Mouse (Mus musculus) G1E-ER4 (cell line): ENCODE data around the gene Fpgs. TPM values are rescaled to one million over a fixed set of nuclear protein-coding genes. Genes with fewer than 3 reads are reported as not detected.

Source experiments
- GATA1 ChIP-seq: IDR thresholded peaks from one replicate; pipeline ENCODE4 v1.8.0; 2012; ENCODE audit warnings: low read length, inconsistent platforms
- polyA plus RNA-seq: library from polyadenylated mRNA; stranded (reverse); fragments of >175 nt; gene quantifications from 2 replicates; pipeline ENCODE4 v1.2.3, GENCODE M21; 2012

Fpgs gene
- polyA plus RNA-seq, 1 experiment, result 172 TPM

DNA sequence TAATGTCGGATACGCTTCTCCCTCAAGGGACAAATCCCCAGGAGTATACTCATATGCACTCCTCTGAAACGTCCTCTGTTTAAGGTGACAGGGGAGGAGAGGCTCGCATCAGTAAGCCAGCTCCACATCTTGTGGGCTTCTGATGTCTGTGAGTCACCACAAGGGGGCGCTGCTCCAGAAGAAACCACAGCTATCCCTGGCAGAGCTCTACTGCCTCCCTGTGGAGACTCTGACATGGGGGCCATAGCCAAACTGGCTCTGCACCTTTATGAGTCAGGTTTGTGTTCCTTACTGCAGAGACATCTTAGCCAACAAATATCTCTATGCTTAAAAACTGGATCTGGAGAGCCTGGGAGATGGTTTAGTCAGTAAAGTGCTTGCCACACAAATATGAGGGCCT is 14.5 kb downstream of the Fpgs start:
- TF ChIP-seq GATA1, result no peak

GRCm38 (mm10) chr2:32687562-32687961 is 16.4 kb downstream of the Fpgs start:
- no peak for TF ChIP-seq GATA1

- TF ChIP-seq GATA1, result no peak
Measured at GRCm38 (mm10) chr2:32686640-32687039, 17.3 kb downstream of the Fpgs start.

DNA sequence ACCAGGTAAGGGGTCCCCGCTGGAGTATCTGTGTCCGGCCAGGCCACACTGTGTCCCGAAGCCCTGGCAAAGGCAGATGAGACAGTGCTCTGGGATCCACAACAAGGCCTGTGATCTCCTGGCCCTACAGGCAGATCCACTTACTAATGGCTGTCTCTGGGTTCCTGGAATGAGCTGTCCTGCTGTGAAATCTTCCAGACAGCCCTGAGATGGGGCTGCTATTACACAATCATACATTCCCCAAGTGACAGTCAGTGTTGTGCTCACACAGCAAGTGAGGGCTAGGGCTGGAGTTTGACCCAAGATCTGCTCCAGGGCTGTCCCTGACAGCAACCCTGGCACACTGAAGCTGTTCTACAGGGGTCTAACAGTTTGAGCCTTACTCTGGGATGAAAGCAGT is 18.1 kb downstream of the Fpgs start:
- TF ChIP-seq GATA1, result no peak

- no peak for TF ChIP-seq GATA1
Measured at GRCm38 (mm10) chr2:32684681-32685428, 19.1 kb downstream of the Fpgs start.

DNA sequence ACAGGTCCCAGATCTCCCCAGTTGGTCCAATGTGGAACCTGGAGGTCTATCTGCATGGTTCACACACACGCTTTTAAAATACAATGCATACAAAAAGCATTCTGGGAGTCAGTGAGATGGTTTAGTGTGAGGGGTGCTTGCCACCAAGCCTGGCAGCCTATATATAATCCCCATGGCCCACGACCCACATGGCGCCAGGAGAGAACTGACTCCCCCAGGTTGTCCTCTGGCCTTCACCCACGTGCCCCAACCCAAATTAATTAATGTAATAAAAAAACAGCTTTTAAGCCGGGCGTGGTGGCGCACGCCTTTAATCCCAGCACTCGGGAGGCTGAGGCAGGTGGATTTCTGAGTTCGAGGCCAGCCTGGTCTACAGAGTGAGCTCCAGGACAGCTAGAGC is 20.2 kb downstream of the Fpgs start:
- TF ChIP-seq GATA1, result no peak

GRCm38 (mm10) chr2:32682721-32683417 is 21.1 kb downstream of the Fpgs start:
- no peak for TF ChIP-seq GATA1

DNA sequence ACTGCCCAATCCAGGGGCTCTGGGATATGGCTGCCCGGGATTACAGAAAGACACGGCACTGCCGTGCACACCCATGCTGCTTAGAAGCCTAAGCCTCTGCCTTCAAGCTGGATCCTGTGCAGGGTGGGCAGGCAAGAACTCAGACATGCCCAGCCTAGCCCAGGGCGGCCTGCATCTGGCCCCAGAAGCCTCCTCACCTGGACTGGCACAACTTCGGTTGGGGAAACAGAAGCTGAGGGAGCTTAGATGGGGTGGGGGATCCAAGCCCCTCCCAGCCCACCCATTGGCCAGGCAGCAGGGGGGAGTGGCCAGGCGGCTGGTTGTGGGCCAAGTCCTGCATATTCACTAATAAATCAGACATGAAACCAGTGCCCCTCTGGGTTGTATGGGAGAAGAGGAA is 22.2 kb downstream of the Fpgs start:
- no peak for TF ChIP-seq GATA1

GRCm38 (mm10) chr2:32680961-32681650 is 22.8 kb downstream of the Fpgs start:
- no peak for TF ChIP-seq GATA1

- TF ChIP-seq GATA1, result no peak
Measured at GRCm38 (mm10) chr2:32680051-32680451, 23.9 kb downstream of the Fpgs start.

DNA sequence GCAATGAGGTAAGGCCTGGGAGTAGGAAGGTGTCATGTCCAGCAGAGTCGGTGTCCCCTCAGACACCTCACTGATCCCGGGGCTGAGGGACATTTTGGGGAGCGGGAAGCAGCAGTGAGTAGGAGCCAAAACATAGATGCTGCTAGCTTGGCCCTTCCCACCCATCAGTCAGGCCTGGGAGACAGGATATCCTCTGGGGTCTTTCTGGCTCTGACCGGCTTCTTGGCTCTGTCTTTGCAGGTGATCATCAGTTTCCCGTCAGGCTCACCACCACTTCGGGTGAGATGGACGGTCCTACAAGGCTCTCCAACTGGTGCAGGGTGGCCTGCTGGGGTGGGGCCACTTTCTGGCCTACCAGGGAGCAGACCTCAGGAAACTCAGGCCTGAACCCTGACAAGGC is 26.3 kb downstream of the Fpgs start:
- TF ChIP-seq GATA1, result no peak

DNA sequence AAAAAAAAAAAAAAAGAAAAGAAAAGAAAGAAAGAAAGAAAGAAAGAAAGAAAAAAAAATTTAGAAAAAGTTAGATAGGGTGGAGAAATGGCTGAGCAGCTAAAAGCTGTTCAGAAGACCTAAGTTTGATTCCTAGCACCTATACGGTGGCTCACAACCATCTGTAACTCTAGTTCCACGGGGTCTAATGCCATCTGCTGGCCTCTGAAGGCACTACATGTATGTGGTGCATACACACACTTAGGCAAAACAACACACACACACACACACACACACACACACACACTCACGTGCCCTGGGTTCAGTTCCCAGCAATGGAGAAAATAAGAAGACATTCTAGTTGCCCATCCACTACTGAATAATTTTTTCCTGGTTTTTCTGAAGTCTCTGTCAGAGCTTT is 27.1 kb downstream of the Fpgs start:
- TF ChIP-seq GATA1, result no peak

DNA sequence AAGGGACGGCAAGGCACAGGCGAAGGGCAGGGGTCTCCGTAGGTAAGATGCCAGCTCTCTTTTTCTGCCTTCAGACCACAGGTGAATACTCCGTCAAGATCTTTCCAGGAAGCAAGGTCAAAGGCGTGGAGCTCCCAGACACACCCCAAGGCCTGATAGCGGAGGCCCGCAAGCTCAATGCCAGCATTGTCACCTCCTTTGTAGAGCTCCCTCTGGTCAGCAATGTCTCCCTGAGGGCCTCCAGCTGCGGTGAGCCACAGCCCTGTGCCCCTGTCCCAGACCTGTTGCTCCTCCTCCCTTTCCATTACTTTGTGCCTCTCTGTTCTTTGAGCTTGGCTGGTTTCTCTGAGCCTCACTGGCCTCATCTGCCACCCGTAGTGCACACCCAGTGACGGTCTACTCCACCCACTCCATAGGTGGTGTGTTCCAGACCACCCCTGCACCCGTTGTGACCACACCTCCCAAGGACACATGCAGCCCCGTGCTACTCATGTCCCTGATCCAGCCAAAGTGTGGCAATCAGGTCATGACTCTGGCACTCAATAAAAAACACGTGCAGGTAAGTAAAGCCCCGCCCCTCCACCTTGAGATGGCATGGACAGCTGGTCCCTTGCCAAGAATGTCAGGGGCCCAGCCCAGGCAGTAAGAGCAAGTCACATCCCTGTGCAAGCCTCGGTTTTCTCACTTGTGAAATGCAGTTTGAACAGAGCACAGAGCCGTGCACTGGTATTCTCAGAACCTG is 30.6 kb downstream of the Fpgs start:
- no peak for TF ChIP-seq GATA1

DNA sequence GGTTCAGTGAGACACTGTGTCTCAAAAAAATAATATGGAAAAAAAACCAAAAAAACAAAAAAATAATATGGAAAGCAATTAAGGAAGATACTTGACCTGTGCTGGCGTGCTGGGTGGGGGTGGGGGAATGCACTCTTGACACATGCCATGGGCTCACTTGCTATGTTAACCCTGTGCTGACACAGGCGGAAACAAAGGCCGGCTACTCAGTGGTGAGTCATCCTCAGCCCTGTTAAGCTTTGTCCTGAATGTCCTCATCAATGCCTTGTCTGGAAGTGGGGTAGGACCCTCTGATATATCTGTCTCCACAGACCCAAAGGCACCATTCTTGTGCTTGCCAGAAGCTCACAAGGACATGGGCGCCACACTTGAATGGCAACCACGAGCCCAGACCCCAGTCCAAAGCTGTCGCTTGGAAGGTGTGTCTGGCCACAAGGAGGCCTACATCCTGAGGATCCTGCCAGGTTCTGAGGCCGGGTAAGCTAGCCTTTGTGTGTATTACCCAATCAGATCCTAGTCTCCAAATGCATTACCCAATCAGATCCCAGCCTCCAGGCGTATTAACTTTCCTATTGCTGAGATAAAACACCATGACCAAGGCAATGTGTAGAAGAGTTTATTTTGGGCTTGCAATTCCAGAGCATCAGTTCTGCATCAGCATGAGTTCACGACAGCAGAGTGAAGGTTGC is 31.9 kb downstream of the Fpgs start:
- no peak for TF ChIP-seq GATA1

DNA sequence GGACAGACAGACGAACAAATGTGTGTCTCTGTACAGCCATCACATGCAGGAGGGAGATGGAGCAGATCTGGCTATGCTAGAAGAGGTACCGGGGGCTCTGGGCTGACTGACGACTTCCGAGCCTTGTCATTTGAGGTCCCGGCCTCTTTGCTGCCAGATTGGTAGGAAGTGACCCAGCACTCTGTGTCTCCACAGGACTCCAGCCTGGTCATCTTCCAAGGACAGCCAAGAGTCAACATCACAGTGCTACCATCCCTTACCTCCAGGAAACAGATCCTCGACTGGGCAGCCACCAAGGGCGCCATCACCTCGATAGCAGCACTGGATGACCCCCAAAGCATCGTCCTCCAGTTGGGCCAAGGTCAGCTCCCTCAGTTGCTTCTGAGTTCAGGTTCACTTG is 32.8 kb downstream of the Fpgs start:
- no peak for TF ChIP-seq GATA1
